Mouse (Mus musculus) midbrain, embryonic 10.5 days (tissue): Measurements from ENCODE around the gene Nop2. TPM values are rescaled to one million over a fixed set of nuclear protein-coding genes. Genes with fewer than 3 reads are reported as not detected.
A peak's percentile ranks its signal among the peaks of the same experiment; 100 is the strongest.

Experiments
- DNase-seq: peaks from one replicate; pipeline ENCODE4 v3.0.0-alpha.2; 2017; ENCODE audit warnings: low spot score
- H3K27ac ChIP-seq: fragments of 300-500 bp; sonication (generic); replicated peaks from 2 replicates; pipeline ENCODE4 v1.5.1; 2016; ENCODE audit warnings: mild to moderate bottlenecking
- H3K27me3 ChIP-seq: fragments of 300-500 bp; sonication (generic); 2 replicates; pipeline ENCODE4 v1.6.1; 2016; ENCODE audit warnings: low read depth, mild to moderate bottlenecking; ENCODE audit not compliant: poor library complexity, severe bottlenecking
- H3K36me3 ChIP-seq: fragments of 300-500 bp; sonication (generic); 2 replicates; pipeline ENCODE4 v1.6.1; 2016; ENCODE audit warnings: mild to moderate bottlenecking, moderate library complexity
- H3K4me1 ChIP-seq: fragments of 300-500 bp; sonication (generic); 2 replicates; pipeline ENCODE4 v1.6.1; 2016
- H3K4me3 ChIP-seq: fragments of 300-500 bp; sonication (generic); 2 replicates; pipeline ENCODE4 v1.5.1; 2016; ENCODE audit warnings: mild to moderate bottlenecking, moderate library complexity
- H3K9me3 ChIP-seq: fragments of 300-500 bp; sonication (generic); replicated peaks from 2 replicates; pipeline ENCODE4 v1.6.1; 2016; ENCODE audit warnings: mild to moderate bottlenecking
- WGBS: fragments of 180-500 bp; shearing (Covaris S2); methylation state at CpG from one replicate; pipeline ENCODE4 v1.1.7; 2016; 5-methylcytosine and 5-hydroxymethylcytosine counted together
- polyA plus RNA-seq: library from polyadenylated mRNA; unstranded; fragments of >200 nt; fragmentation: Nextera tagmentation; extraction: Ambion mirVana; gene quantifications from 2 replicates; pipeline ENCODE4 v1.2.1, GENCODE M21; 2016

Nop2 gene
- polyA plus RNA-seq, 1 experiment from 2014 or later: 86.4 TPM

DNA sequence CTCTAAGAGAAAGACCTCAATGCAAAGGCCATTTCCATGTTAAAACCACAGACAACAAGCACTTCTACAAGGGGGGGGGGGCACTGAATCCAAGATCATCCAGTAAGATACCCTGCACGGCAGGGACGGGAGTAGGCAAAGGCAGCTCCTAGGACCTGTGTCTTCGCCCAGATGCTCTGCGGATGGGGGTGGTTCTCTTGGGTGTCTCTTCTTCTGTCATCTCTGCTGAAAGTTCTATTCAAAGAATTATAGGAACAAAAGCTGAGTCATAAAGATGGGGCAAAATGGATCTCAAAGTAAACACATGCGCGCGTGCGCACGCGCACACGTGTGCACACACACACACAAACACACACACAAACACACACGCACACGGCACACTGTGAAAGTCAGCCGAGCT, 36.4 kb downstream of the Nop2 start:
- no peak for DNase-seq
- Histone ChIP-seq H3K9me3 (no peaks in the 10 kb centered on the region), H3K4me3 (no peak overlapping the region), H3K36me3 (peaks cover 84% of the 10 kb centered on the region), H3K27me3 (no peaks in the 10 kb centered on the region), H3K27ac (no peak overlapping the region), H3K4me1 (peaks cover 35% of the 10 kb centered on the region)
- WGBS: 92% methylated on average over 14 of the region's 14 CpGs

DNA sequence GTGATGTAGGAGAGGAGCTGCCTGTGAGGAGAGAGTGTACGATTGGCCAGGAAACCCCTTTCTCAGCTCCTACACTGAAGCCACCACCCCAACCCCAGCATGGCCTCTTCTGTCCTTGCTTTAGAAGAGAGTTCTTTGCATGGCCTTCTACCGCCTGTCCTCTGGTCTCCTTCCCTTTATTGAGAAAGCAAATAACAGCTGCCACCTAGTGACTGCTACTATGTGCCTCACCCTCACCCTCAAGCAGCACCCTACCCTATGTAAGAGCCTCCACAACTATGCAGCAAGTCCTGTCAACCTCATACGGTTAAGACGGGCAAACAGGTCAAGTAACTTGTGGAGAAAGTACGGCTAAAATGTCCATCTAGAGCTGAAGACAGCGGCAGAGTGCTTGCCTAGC, 38.5 kb downstream of the Nop2 start:
- WGBS: 84% methylated on average over 6 of the region's 6 CpGs

DNA sequence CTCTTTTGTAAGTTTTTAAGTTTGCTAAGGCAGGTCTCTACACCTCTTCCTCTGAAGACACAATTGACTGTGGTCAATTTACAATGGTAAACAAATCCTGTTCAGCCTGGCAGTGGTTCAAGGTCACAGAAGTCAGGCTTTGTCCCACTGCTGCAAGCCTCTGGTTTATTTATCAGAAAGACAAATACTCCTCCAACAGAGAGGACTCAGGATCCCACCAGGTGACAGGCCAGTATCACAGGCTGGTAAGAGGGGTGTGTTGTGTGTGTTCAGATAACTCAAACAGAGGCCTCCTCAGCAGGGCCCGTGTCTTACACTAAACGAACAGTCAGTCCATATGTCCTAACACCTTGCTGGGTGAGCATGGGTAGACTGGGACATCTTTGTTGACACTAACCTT, 40.8 kb downstream of the Nop2 start:
- 94% methylated on average over 2 of the region's 2 CpGs for WGBS
- H3K4me1 ChIP-seq: peaks cover 7% of the 10 kb centered on the region
- H3K27ac ChIP-seq: no peak overlapping the region
- DNase-seq: no peak
- peaks cover 100% of the 10 kb centered on the region for H3K36me3 ChIP-seq
- no peaks in the 10 kb centered on the region for H3K27me3 ChIP-seq
- no peaks in the 10 kb centered on the region for H3K9me3 ChIP-seq
- no peak overlapping the region for H3K4me3 ChIP-seq

More for the DNA sequence above, 38.5 kb downstream of the Nop2 start:
- Histone ChIP-seq H3K36me3 (peaks cover 86% of the 10 kb centered on the region), H3K4me1 (peaks cover 24% of the 10 kb centered on the region), H3K27ac (no peak overlapping the region), H3K4me3 (no peak overlapping the region), H3K27me3 (no peaks in the 10 kb centered on the region), H3K9me3 (no peaks in the 10 kb centered on the region)
- no peak for DNase-seq

DNA sequence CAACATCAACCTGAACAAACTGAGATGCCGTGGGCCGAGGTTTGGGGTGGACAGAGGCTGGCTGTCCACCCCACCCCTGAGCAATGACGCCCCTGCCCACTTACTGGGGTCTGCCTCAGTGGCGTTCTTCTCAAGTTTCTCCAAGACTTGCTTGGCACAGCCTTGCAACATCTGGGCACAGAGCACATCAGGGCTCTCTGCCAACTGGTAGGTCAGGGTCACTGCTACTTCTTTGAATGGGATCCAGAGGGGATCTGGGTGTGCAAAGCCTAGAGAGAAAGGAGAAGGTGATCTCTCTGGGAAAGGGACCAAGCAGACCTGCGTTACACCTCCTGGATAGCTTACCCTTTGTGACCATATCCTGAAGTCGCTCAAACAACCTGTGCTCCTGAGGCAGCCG, 41.5 kb downstream of the Nop2 start:
- Histone ChIP-seq H3K9me3 (no peaks in the 10 kb centered on the region), H3K36me3 (peaks cover 100% of the 10 kb centered on the region), H3K4me1 (no peaks in the 10 kb centered on the region), H3K4me3 (no peak overlapping the region), H3K27me3 (no peaks in the 10 kb centered on the region), H3K27ac (no peak overlapping the region)
- 95% methylated on average over 7 of the region's 7 CpGs for WGBS
- no peak for DNase-seq

DNA sequence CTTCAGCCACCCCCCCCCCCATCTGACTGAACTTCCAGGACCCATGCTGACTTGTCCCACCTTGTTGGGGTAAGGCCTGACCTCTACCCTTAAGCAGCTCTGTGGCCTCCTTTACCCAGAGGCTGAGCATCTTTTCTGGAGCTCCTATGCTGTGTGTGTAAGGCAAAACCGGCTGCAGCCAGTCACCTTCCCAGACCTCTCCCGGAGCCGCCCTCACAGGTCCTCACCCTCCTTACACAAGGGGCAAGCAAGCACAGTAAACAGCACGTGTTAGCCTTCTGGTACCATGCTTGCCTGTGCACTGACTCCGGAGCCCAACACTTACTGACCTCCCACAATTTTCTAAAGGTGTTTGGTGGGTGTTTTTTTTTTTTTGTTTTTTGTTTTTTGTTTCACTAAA, 43.8 kb downstream of the Nop2 start:
- Histone ChIP-seq H3K9me3 (no peaks in the 10 kb centered on the region), H3K4me3 (no peak overlapping the region)
- 89% methylated on average over 5 of the region's 5 CpGs for WGBS

DNA sequence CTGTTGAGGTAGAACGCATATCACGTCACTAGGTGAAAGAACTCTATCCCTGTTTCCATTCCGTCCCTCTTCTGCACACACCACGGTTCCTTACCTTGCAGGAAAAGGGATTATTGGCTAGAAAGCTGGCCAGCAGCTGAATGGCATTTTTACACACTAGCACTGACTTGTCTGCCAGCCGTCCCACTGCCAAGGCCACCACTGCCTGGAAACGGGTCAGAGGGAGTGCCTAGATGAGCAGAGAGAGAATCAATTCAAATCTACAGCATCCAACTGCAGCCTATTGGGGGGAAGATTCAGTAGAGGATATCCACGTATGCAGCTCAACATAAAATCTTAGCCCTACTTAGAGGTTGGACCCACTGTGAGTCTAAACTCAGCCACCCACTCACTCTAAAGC, 47.9 kb downstream of the Nop2 start:
- H3K4me1 ChIP-seq: no peaks in the 10 kb centered on the region
- no peaks in the 10 kb centered on the region for H3K9me3 ChIP-seq
- no peaks in the 10 kb centered on the region for H3K27me3 ChIP-seq
- no peak overlapping the region for H3K27ac ChIP-seq
- WGBS: 93% methylated on average over 7 of the region's 7 CpGs
- no peak for DNase-seq
- no peak overlapping the region for H3K4me3 ChIP-seq
- peaks cover 100% of the 10 kb centered on the region for H3K36me3 ChIP-seq

More for the DNA sequence above, 43.8 kb downstream of the Nop2 start:
- Histone ChIP-seq H3K27me3 (no peaks in the 10 kb centered on the region), H3K27ac (no peak overlapping the region), H3K4me1 (no peaks in the 10 kb centered on the region), H3K36me3 (peaks cover 100% of the 10 kb centered on the region)
- DNase-seq: no peak

DNA sequence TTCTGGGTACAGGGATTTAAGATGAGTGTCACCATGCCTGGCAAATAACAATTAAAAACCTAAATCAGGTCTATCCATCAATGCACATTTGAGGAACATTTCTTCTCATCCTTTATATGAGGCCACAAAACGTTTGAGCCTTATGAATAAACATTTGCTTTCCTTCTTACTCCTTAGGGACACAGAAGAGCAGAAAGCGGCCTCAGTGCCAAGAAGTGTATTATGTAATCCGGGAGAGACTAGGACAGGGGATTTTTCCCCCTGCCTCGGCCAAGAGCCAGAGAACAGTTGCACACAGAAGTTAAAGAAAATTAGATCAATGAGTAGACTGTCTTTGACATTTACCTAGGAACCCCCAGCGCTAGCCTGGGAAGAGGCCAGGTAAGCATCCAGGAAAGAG, 50.4 kb downstream of the Nop2 start:
- Histone ChIP-seq H3K27ac (no peak overlapping the region), H3K36me3 (peaks cover 100% of the 10 kb centered on the region), H3K4me3 (no peak overlapping the region), H3K9me3 (no peaks in the 10 kb centered on the region), H3K27me3 (no peaks in the 10 kb centered on the region), H3K4me1 (no peaks in the 10 kb centered on the region)
- DNase-seq: no peak
- WGBS: 87% methylated on average over 5 of the region's 5 CpGs

DNA sequence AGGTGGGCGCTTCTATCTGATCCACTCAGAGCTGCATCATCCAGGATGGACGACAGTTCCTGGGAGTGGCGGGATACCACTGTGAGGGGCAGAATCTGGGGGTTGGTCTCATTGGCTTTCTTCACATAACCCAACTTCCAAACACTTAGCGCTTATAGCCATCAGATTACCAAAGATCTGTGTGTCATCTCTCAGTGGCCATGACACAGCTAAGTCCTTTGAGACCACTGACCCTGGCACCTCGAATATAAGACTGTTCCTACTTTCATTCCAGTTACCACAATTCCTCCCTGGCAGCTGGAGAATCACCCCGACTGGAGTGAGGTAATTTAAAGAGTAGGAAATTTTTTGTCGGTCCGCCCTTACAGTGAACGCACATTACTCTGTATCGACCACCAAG, 54.5 kb downstream of the Nop2 start:
- Histone ChIP-seq H3K4me1 (peaks cover 14% of the 10 kb centered on the region), H3K27ac (no peak overlapping the region), H3K9me3 (no peaks in the 10 kb centered on the region), H3K36me3 (peaks cover 88% of the 10 kb centered on the region), H3K4me3 (no peak overlapping the region), H3K27me3 (no peaks in the 10 kb centered on the region)
- DNase-seq: no peak
- WGBS: 93% methylated on average over 10 of the region's 10 CpGs

DNA sequence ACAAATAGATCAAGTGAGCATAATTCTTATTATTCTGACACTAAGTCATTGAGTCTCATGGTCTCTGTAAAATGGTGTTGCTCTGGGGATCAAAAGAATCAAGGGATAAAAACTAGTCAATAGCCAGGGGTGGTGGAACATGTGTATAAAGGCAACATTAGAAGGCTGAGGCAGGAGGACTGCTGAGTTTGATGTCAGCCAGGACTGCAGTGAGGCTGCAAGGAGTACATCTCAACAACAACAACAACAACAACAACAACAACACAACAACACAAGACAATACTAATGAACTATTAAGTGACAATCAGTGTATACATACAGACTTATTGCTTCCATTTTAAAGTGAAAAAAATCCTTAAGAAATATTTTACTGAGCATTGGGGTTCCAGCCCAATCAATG, 59.1 kb downstream of the Nop2 start:
- H3K4me1 ChIP-seq: peaks cover 36% of the 10 kb centered on the region
- H3K27me3 ChIP-seq: no peaks in the 10 kb centered on the region
- peaks cover 68% of the 10 kb centered on the region for H3K36me3 ChIP-seq
- no peak for DNase-seq
- peak overlapping the region; percentile 77 for H3K4me3 ChIP-seq
- peak overlapping the region; percentile 98 for H3K27ac ChIP-seq
- H3K9me3 ChIP-seq: no peaks in the 10 kb centered on the region

DNA sequence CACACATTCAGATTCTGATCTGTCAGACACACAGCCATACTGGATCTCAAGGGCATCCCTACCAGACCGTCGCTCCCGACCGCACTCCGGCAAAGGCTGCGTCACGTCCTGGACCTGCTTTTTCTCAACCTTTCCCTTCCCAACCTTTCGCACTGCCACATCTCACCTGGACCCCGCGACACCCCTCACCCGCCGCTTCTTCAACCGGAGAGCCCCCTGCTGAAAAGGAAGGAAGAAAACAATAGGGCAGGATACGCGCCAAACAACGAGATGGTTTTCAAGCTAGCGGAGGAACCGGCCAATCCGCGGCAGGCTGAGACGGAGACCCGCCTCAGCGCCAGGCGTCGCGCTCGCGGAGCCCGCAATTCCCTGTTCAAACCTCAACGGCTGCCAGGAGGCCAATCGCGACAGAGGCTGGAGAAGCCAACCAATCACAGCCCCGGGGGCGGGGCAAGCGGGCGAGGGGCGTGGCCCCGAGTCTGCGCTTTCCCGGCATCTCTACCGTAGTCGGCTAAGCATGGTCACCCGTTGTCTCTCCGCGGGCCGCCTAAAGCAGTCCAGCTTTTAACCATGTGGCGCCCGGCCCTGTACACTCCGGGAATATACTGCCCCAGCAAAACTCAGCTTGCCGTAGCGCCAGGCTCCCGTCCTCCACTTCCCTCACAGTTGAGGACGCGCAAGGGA, 59.8 kb downstream of the Nop2 start, which contains the start of the genes Ncapd2 and Mrpl51:
Ncapd2 (minus strand) TSS at position 370 of the 684 bp plus-strand sequence.
Mrpl51 (plus strand) TSS at position 470 of the 684 bp plus-strand sequence.
- Histone ChIP-seq H3K4me1 (peaks cover 43% of the 10 kb centered on the region), H3K4me3 (peak within 1 kb of the TSS; percentile 77), H3K27me3 (no peaks in the 10 kb centered on the region), H3K9me3 (no peaks in the 10 kb centered on the region), H3K27ac (peak within 1 kb of the TSS; percentile 98), H3K36me3 (peaks cover 61% of the 10 kb centered on the region)
- WGBS: under 1% methylated on average over 54 of the region's 54 CpGs
- peak; percentile 99 for DNase-seq

DNA sequence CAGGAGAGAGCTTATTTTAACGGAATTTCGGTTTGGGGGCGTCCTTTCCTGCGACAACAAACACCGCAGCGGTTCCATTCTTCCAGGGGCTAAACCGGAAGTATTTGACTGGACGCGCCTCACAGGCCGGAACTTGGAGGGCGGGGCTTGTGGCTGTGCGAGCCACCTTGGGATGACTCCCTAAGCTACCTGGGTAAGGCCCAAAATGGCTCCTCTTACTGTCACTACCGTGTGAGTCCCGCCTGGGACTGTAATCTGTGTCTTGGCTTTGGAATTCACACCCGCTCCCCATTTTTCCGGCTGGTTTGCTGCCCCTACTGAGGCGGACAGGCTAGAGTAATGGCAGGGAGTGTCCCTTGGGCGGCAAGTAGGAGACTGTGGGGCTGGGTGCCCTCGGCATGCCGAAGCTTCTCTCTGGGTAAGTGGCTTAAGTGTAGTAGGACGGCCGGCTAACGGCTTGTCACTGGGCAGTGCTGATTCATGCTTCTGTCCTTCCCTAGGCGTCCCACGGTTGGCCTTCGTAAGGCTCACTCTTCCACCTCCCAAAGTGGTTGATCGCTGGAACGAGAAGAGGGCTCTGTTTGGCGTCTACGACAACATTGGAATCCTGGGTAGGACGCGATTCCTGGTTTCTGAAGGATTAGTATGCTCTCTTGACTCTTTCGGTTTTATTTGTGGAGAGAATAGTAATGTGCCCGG, 60.5 kb downstream of the Nop2 start:
- Histone ChIP-seq H3K4me3 (peak overlapping the region; percentile 77), H3K9me3 (no peaks in the 10 kb centered on the region), H3K36me3 (peaks cover 54% of the 10 kb centered on the region), H3K27ac (peak overlapping the region; percentile 98), H3K27me3 (no peaks in the 10 kb centered on the region), H3K4me1 (peaks cover 50% of the 10 kb centered on the region)
- WGBS: under 1% methylated on average over 34 of the region's 34 CpGs
- DNase-seq: peak; percentile 94

DNA sequence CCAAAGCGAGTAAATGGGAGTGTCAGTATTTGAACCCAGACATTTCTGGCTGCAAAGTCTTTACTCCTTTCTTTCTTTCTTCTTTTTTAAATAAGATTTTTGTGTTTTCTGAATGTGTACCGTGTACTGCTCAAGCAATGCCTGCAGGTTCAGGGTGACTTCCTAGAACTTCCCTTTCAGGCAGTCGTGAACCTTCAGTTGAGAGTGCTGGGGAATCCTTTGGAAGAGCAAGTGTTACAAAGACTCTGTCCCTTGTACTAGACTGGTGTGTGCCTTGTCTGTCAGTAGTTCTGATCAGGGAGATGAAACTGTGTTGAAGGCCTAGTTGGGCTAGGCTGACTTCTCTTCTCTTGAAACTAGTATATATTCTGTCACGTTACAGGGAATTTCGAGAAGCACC, 61.1 kb downstream of the Nop2 start:
- DNase-seq: no peak
- Histone ChIP-seq H3K4me1 (peaks cover 54% of the 10 kb centered on the region), H3K27me3 (no peaks in the 10 kb centered on the region), H3K9me3 (no peaks in the 10 kb centered on the region), H3K4me3 (peak overlapping the region; percentile 77), H3K36me3 (peaks cover 48% of the 10 kb centered on the region), H3K27ac (peak overlapping the region; percentile 98)
- 52% methylated on average over 5 of the region's 5 CpGs for WGBS

DNA sequence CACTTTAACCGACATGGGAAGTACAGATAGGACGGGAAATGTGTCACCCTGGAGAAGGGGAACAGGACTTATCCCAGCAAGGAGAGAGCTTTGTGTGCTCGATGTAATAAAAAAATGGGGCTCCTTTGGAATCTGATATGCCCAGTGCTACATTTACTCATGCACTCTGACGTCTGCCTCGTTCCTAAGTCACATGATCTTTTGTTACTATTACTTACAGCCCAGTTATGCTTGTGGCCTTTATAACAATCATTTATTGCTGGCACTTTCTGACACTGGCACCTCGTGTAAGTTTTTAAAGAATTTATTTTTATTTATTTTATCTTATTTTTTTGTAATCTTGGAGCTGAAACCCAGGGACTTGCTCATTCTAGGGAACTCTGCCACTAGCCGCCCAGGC, 61.7 kb downstream of the Nop2 start:
- DNase-seq: no peak
- 0 out of 2 replicates have a peak overlapping the region, but pooled peaks have one; percentile 21 for H3K4me3 ChIP-seq
- H3K36me3 ChIP-seq: peaks cover 42% of the 10 kb centered on the region
- no peaks in the 10 kb centered on the region for H3K9me3 ChIP-seq
- no peak overlapping the region for H3K27ac ChIP-seq
- no peaks in the 10 kb centered on the region for H3K27me3 ChIP-seq
- peaks cover 54% of the 10 kb centered on the region for H3K4me1 ChIP-seq
- WGBS: 85% methylated on average over 7 of the region's 7 CpGs
